Mouse (Mus musculus) Patski (cell line): ENCODE results near the gene Magi1. TPM values are rescaled to one million over a fixed set of nuclear protein-coding genes. Genes with fewer than 3 reads are reported as not detected.

Experiments
- ATAC-seq: fragments of 100-300 bp; one replicate; pipeline ENCODE4 v1.8.0; 2021
- CTCF ChIA-PET: fragments of 350-600 bp; sonication (Branson Sonifier 250); formaldehyde crosslinking; loops from one replicate; lab custom pipeline; 2022; ENCODE audit warnings: inconsistent platforms; lab: Charles Lee
- POLR2A ChIA-PET: fragments of 350-600 bp; sonication (Branson Sonifier 250); formaldehyde crosslinking; loops from one replicate; lab custom pipeline; 2022; ENCODE audit warnings: antibody characterized with exemption, inconsistent platforms; lab: Charles Lee
- DNase-seq: peaks from one replicate; pipeline ENCODE4 v3.0.0-alpha.2; 2011; ENCODE audit warnings: low read depth, low spot score
- H3K27me3 ChIP-seq: fragments of 371-371 bp; one replicate; pipeline ENCODE4 v1.5.1; 2021
- CTCF ChIP-seq: fragments of 100-300 bp; IDR thresholded peaks from one replicate; pipeline ENCODE4 v1.5.1; 2021
- in situ Hi-C: fragments of 300-500 bp; cut with MboI; formaldehyde crosslinking; loops from 3 replicates; pipeline ENCODE4 v1.11.1; 2018; ENCODE audit warnings: low pct_unique_long_range_greater_than_20kb, mixed read lengths
- polyA plus RNA-seq: library from polyadenylated mRNA; unstranded; gene quantifications from one replicate; pipeline ENCODE4 v1.2.3, GENCODE M21; 2021

The Magi1 gene
- polyA plus RNA-seq, 1 experiment from 2014 or later = 24.3 TPM

- ChIA-PET POLR2A (no interaction called here), CTCF (interaction anchor here (1.7 kb wide), 1 partner anchor 17 kb away, joined by 5 read pairs; no protein-coding TSS in a partner anchor)
- no peak for DNase-seq
- in situ Hi-C loops = loop anchor here (25.0 kb wide), 1 partner anchor 1272 kb away; no protein-coding TSS in a partner anchor
- no peak for ATAC-seq
- TF ChIP-seq CTCF = no peak
- H3K27me3 ChIP-seq = no peaks in the 10 kb centered on the region
These were observed 224.6 kb downstream of the Magi1 start for GRCm38 (mm10) chr6:94059090-94059489.

- no peaks in the 10 kb centered on the region for H3K27me3 ChIP-seq
- ChIA-PET POLR2A (no interaction called here), CTCF (interaction anchor here (0.7 to 0.8 kb wide), 2 partner anchors 10 to 296 kb away, joined by 3 read pairs; no protein-coding TSS in a partner anchor)
- in situ Hi-C loops = loop anchor here (25.0 kb wide), 1 partner anchor 1267 kb away; no protein-coding TSS in a partner anchor
- DNase-seq (no peak), ATAC-seq (no peak)
- TF ChIP-seq CTCF = peak; percentile 73
These were observed 229.8 kb downstream of the Magi1 start for GRCm38 (mm10) chr6:94053920-94054319.

GRCm38 (mm10) chr6:94045180-94045579 lies 238.5 kb downstream of the Magi1 start:
- POLR2A ChIA-PET = interaction anchor here (0.7 kb wide), 1 partner anchor 44 kb away, joined by 5 read pairs; no protein-coding TSS in a partner anchor

GRCm38 (mm10) chr6:94043461-94043860 lies 240.3 kb downstream of the Magi1 start:
- DNase-seq = no peak
- ChIA-PET POLR2A (interaction anchor here (0.6 to 0.7 kb wide), 2 partner anchors 15 to 21 kb away, joined by 3 read pairs; no protein-coding TSS in a partner anchor), CTCF (interaction anchor here (1.6 to 1.9 kb wide), 2 partner anchors 11 to 12 kb away, joined by 3 to 4 read pairs; no protein-coding TSS in a partner anchor)
- TF ChIP-seq CTCF = no peak
- ATAC-seq = no peak
- H3K27me3 ChIP-seq = no peaks in the 10 kb centered on the region
- in situ Hi-C loops = no loop called here

More at GRCm38 (mm10) chr6:94045180-94045579, 238.5 kb downstream of the Magi1 start:
- DNase-seq (no peak), ATAC-seq (no peak)
- in situ Hi-C loops = no loop called here
- H3K27me3 ChIP-seq = no peaks in the 10 kb centered on the region
- CTCF ChIA-PET = no interaction called here
- no peak for TF ChIP-seq CTCF

GRCm38 (mm10) chr6:94040093-94040492 lies 243.6 kb downstream of the Magi1 start:
- no peak for ATAC-seq
- in situ Hi-C loops = no loop called here
- no peaks in the 10 kb centered on the region for H3K27me3 ChIP-seq
- ChIA-PET CTCF (interaction anchor here (0.8 to 1.7 kb wide), 5 partner anchors 8 to 282 kb away, joined by 3 to 4 read pairs (median 4); no protein-coding TSS in a partner anchor), POLR2A (no interaction called here)
- TF ChIP-seq CTCF = peak; percentile 72
- DNase-seq = no peak

GRCm38 (mm10) chr6:94038897-94039296 lies 244.8 kb downstream of the Magi1 start:
- DNase-seq (no peak), ATAC-seq (no peak)
- no peaks in the 10 kb centered on the region for H3K27me3 ChIP-seq
- ChIA-PET POLR2A (no interaction called here), CTCF (interaction anchor here (1.2 to 1.5 kb wide), 2 partner anchors 9 to 17 kb away, joined by 4 read pairs; no protein-coding TSS in a partner anchor)
- in situ Hi-C loops = loop anchor here (5.0 kb wide), 1 partner anchor 282 kb away; no protein-coding TSS in a partner anchor
- TF ChIP-seq CTCF = peak; percentile 61

- CTCF ChIA-PET = no interaction called here
- no peak for DNase-seq
- ATAC-seq = no peak
These were observed 247.2 kb downstream of the Magi1 start for GRCm38 (mm10) chr6:94036554-94036953.

GRCm38 (mm10) chr6:94026361-94026760 lies 257.4 kb downstream of the Magi1 start:
- no peak for TF ChIP-seq CTCF
- ATAC-seq (no peak), DNase-seq (no peak)
- H3K27me3 ChIP-seq = no peaks in the 10 kb centered on the region
- CTCF ChIA-PET = no interaction called here
- POLR2A ChIA-PET = no interaction called here
- in situ Hi-C loops = no loop called here

More at GRCm38 (mm10) chr6:94036554-94036953, 247.2 kb downstream of the Magi1 start:
- in situ Hi-C loops = loop anchor here (5.0 kb wide), 1 partner anchor 279 kb away; no protein-coding TSS in a partner anchor
- POLR2A ChIA-PET = no interaction called here
- H3K27me3 ChIP-seq = no peaks in the 10 kb centered on the region
- no peak for TF ChIP-seq CTCF

GRCm38 (mm10) chr6:94022437-94022836 lies 261.3 kb downstream of the Magi1 start:
- ChIA-PET CTCF (no interaction called here), POLR2A (no interaction called here)
- in situ Hi-C loops = no loop called here
- no peak for TF ChIP-seq CTCF
- ATAC-seq (no peak), DNase-seq (no peak)
- H3K27me3 ChIP-seq = no peaks in the 10 kb centered on the region

GRCm38 (mm10) chr6:94021239-94021962 lies 262.3 kb downstream of the Magi1 start:
- ATAC-seq (no peak), DNase-seq (no peak)
- in situ Hi-C loops = no loop called here
- no peaks in the 10 kb centered on the region for H3K27me3 ChIP-seq
- ChIA-PET POLR2A (no interaction called here), CTCF (interaction anchor here (0.6 kb wide), 1 partner anchor 810 kb away, joined by 3 read pairs; no protein-coding TSS in a partner anchor)
- TF ChIP-seq CTCF = no peak
